Mouse (Mus musculus) forebrain, embryonic 12.5 days (tissue): Measurements from ENCODE around the gene A630076J17Rik. TPM values are rescaled to one million over a fixed set of nuclear protein-coding genes. Genes with fewer than 3 reads are reported as not detected.

Experiments used
- ATAC-seq: fragments of 200-750 bp; cut with Nextera tagmentation; 2 replicates; pipeline ENCODE4 v1.8.0; 2017; ENCODE audit warnings: moderate TSS enrichment; ENCODE audit not compliant: low FRiP score
- H3K27ac ChIP-seq: fragments of 300-500 bp; sonication (generic); 2 replicates; pipeline ENCODE4 v1.5.1; 2016; ENCODE audit warnings: mild to moderate bottlenecking
- H3K27me3 ChIP-seq: fragments of 300-500 bp; sonication (generic); 2 replicates; pipeline ENCODE4 v1.6.1; 2016; ENCODE audit warnings: mild to moderate bottlenecking
- H3K36me3 ChIP-seq: fragments of 300-500 bp; sonication (generic); replicated peaks from 2 replicates; pipeline ENCODE4 v1.6.1; 2016; ENCODE audit warnings: mild to moderate bottlenecking
- H3K4me1 ChIP-seq: fragments of 300-500 bp; sonication (generic); 2 replicates; pipeline ENCODE4 v1.6.1; 2016
- H3K4me2 ChIP-seq: fragments of 300-500 bp; sonication (generic); 2 replicates; pipeline ENCODE4 v1.6.1; 2016; ENCODE audit warnings: mild to moderate bottlenecking, moderate library complexity
- H3K4me3 ChIP-seq: fragments of 300-500 bp; sonication (generic); replicated peaks from 2 replicates; pipeline ENCODE4 v1.5.1; 2016; ENCODE audit warnings: mild to moderate bottlenecking
- H3K9ac ChIP-seq: fragments of 300-500 bp; sonication (generic); 2 replicates; pipeline ENCODE4 v1.6.1; 2016; ENCODE audit warnings: mild to moderate bottlenecking
- H3K9me3 ChIP-seq: fragments of 300-500 bp; sonication (generic); 2 replicates; pipeline ENCODE4 v1.6.1; 2016
- WGBS: fragments of 180-500 bp; shearing (Covaris S2); methylation state at CpG from one replicate; pipeline ENCODE4 v1.1.7; 2016; 5-methylcytosine and 5-hydroxymethylcytosine counted together
- polyA plus RNA-seq: library from polyadenylated mRNA; unstranded; fragments of >200 nt; fragmentation: Nextera tagmentation; extraction: Ambion mirVana; gene quantifications from 2 replicates; pipeline ENCODE4 v1.2.1, GENCODE M21; 2016

The A630076J17Rik gene
- polyA plus RNA-seq, 1 experiment from 2014 or later: not detected

GRCm38 (mm10) chr3:107233945-107234344 is 3.5 kb downstream of the A630076J17Rik start:
- H3K4me2 ChIP-seq: no peak overlapping the region
- H3K36me3 ChIP-seq: no peaks in the 10 kb centered on the region
- no peak overlapping the region for H3K27ac ChIP-seq
- no peaks in the 10 kb centered on the region for H3K9me3 ChIP-seq
- WGBS: 25% methylated on average over 2 of the region's 2 CpGs
- H3K4me3 ChIP-seq: no peak overlapping the region
- ATAC-seq: peak; percentile 48; the same call in 1 of the 2 replicates
- peaks cover 7% of the 10 kb centered on the region; the same call in 1 of the 2 replicates for H3K27me3 ChIP-seq
- 0 out of 2 replicates have a peak, but pooled peaks cover 5% of the 10 kb centered on the region for H3K4me1 ChIP-seq
- no peak overlapping the region for H3K9ac ChIP-seq

- Histone ChIP-seq H3K27me3 (no peaks in the 10 kb centered on the region; the same call in 1 of the 2 replicates), H3K36me3 (no peaks in the 10 kb centered on the region), H3K9me3 (no peaks in the 10 kb centered on the region), H3K4me3 (no peak overlapping the region), H3K4me2 (no peak overlapping the region), H3K9ac (no peak overlapping the region), H3K4me1 (peaks cover 14% of the 10 kb centered on the region; the same call in 1 of the 2 replicates), H3K27ac (no peak overlapping the region)
- ATAC-seq: no peak
- 74% methylated on average over 2 of the region's 2 CpGs for WGBS
These were observed 7.6 kb downstream of the A630076J17Rik start for GRCm38 (mm10) chr3:107238051-107238450.

DNA sequence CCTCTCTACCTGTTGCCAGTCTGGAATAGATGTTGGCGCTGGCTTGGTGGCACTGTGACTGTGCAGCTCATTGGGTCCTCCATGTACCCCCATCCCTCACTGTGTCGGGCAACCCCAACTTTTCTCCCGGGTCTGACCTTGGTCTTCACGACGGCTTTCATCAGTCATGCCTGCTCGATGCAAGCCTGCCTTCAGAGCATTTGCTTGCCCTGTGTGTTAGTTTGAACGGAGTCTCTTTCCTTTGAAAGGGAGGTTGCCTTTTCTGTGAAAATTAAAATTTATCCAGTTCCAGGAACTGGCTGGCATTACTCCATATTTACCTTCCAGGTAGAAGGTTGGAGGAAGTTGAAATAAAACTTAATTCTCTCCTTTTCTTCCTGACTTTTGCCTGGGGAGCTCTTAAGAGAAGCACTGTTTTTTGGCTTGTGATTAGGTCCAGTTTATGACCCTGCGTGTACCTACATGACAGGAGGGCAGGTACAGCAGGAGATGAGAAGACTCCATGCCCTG is 8.1 kb downstream of the A630076J17Rik start:
- H3K4me3 ChIP-seq: no peak overlapping the region
- no peaks in the 10 kb centered on the region for H3K36me3 ChIP-seq
- H3K4me2 ChIP-seq: no peak overlapping the region
- ATAC-seq: no peak
- no peak overlapping the region for H3K9ac ChIP-seq
- H3K27me3 ChIP-seq: no peaks in the 10 kb centered on the region; the same call in 1 of the 2 replicates
- H3K4me1 ChIP-seq: peaks cover 10% of the 10 kb centered on the region; the same call in 1 of the 2 replicates
- no peaks in the 10 kb centered on the region for H3K9me3 ChIP-seq
- 94% methylated on average over 8 of the region's 8 CpGs for WGBS
- H3K27ac ChIP-seq: no peak overlapping the region

DNA sequence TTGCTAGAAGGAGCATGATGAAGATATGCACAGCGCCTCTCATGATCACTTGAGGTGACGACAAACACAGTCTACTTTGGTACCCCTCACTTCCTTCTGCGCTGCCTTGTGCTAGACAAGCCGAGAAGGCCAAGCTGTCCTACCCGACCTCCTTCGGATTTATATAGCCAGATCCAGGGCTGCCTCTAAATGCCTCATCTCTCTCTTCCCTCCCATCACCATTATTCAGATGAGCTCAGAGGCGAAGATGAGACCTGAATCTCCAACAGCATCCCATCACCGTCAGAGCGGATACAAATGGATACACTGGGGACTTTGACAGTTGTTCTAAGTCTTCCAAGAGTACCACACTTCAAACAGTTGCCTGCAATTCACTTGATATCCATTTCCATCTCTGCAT is 9.2 kb downstream of the A630076J17Rik start, which contains the start of gene Prok1:
Gene Prok1, minus strand, starts transcription at position 101 of the 400 bp plus-strand sequence.
- ATAC-seq: no peak
- WGBS: 90% methylated on average over 9 of the region's 9 CpGs
- H3K36me3 ChIP-seq: no peaks in the 10 kb centered on the region

GRCm38 (mm10) chr3:107241389-107242094 is 11.1 kb downstream of the A630076J17Rik start:
- H3K9me3 ChIP-seq: no peaks in the 10 kb centered on the region
- H3K27me3 ChIP-seq: peaks cover 12% of the 10 kb centered on the region
- H3K4me2 ChIP-seq: peak overlapping the region; percentile 6; the same call in 1 of the 2 replicates
- ATAC-seq: peak; percentile 78; the same call in 1 of the 2 replicates
- no peaks in the 10 kb centered on the region for H3K36me3 ChIP-seq
- peaks cover 10% of the 10 kb centered on the region; the same call in 1 of the 2 replicates for H3K4me1 ChIP-seq
- no peak overlapping the region for H3K9ac ChIP-seq
- no peak overlapping the region for H3K4me3 ChIP-seq
- 25% methylated on average over 14 of the region's 14 CpGs for WGBS
- H3K27ac ChIP-seq: no peak overlapping the region

More for the DNA sequence above, 9.2 kb downstream of the A630076J17Rik start, which contains the start of gene Prok1:
- Histone ChIP-seq H3K27ac (no peak within 1 kb of the TSS), H3K9ac (no peak within 1 kb of the TSS), H3K4me1 (peaks cover 10% of the 10 kb centered on the region; the same call in 1 of the 2 replicates), H3K9me3 (no peaks in the 10 kb centered on the region), H3K4me3 (no peak within 1 kb of the TSS), H3K27me3 (peaks cover 8% of the 10 kb centered on the region), H3K4me2 (no peak within 1 kb of the TSS)

- Histone ChIP-seq H3K27me3 (peaks cover 12% of the 10 kb centered on the region; the same call in 1 of the 2 replicates), H3K36me3 (no peaks in the 10 kb centered on the region), H3K4me2 (no peak overlapping the region), H3K4me3 (no peak overlapping the region), H3K9ac (no peak overlapping the region), H3K9me3 (no peaks in the 10 kb centered on the region), H3K4me1 (peaks cover 2% of the 10 kb centered on the region; the same call in 1 of the 2 replicates), H3K27ac (no peak overlapping the region)
- 74% methylated on average over 6 of the region's 6 CpGs for WGBS
- no peak for ATAC-seq
These were observed 16.5 kb downstream of the A630076J17Rik start for GRCm38 (mm10) chr3:107246876-107247275.

- no peak overlapping the region for H3K4me2 ChIP-seq
- 71% methylated on average over 3 of the region's 3 CpGs for WGBS
- no peak overlapping the region for H3K9ac ChIP-seq
- no peaks in the 10 kb centered on the region for H3K36me3 ChIP-seq
- H3K27ac ChIP-seq: no peak overlapping the region
- no peak for ATAC-seq
- H3K4me3 ChIP-seq: no peak overlapping the region
- H3K9me3 ChIP-seq: no peaks in the 10 kb centered on the region
- peaks cover 9% of the 10 kb centered on the region; the same call in 1 of the 2 replicates for H3K27me3 ChIP-seq
- H3K4me1 ChIP-seq: no peaks in the 10 kb centered on the region
These were observed 18.6 kb downstream of the A630076J17Rik start for GRCm38 (mm10) chr3:107249042-107249441.

DNA sequence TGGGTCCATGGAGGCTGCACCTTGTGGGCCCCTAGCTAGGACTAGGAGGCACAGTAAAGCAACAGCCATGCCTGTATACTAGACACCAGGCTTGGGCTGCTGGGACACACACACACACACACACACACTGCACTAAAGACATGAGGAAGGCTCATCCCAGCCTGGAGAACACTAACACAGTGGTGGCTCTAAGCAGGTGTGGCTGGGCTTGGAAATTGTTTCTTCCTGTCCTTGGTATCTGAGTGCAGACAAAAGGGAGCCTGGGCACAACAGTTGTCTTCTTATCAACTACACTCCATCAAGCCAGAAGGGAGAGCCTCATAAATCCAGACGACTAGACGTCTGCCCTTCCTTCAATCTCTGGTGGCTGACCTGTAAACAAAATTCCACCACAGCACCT is 19.9 kb downstream of the A630076J17Rik start:
- no peak for ATAC-seq
- Histone ChIP-seq H3K4me1 (no peaks in the 10 kb centered on the region), H3K4me2 (no peak overlapping the region), H3K4me3 (no peak overlapping the region), H3K27me3 (no peaks in the 10 kb centered on the region), H3K27ac (no peak overlapping the region), H3K36me3 (no peaks in the 10 kb centered on the region), H3K9ac (no peak overlapping the region), H3K9me3 (no peaks in the 10 kb centered on the region)
- WGBS: 86% methylated on average over 2 of the region's 2 CpGs

- ATAC-seq: no peak
- no peak overlapping the region for H3K4me3 ChIP-seq
- no peaks in the 10 kb centered on the region for H3K4me1 ChIP-seq
- H3K9me3 ChIP-seq: no peaks in the 10 kb centered on the region
- H3K9ac ChIP-seq: no peak overlapping the region
- no peak overlapping the region for H3K27ac ChIP-seq
- no peaks in the 10 kb centered on the region for H3K27me3 ChIP-seq
- 74% methylated on average over 4 of the region's 4 CpGs for WGBS
- no peak overlapping the region for H3K4me2 ChIP-seq
- H3K36me3 ChIP-seq: no peaks in the 10 kb centered on the region
These were observed 21.6 kb downstream of the A630076J17Rik start for GRCm38 (mm10) chr3:107252035-107252434.

- 93% methylated on average over 5 of the region's 5 CpGs for WGBS
- H3K27me3 ChIP-seq: no peaks in the 10 kb centered on the region
- no peak for ATAC-seq
- no peak overlapping the region for H3K4me2 ChIP-seq
- H3K36me3 ChIP-seq: no peaks in the 10 kb centered on the region
- H3K9ac ChIP-seq: no peak overlapping the region
- H3K9me3 ChIP-seq: no peaks in the 10 kb centered on the region
- no peak overlapping the region for H3K27ac ChIP-seq
- no peak overlapping the region for H3K4me3 ChIP-seq
- no peaks in the 10 kb centered on the region for H3K4me1 ChIP-seq
These were observed 23.5 kb downstream of the A630076J17Rik start for GRCm38 (mm10) chr3:107253925-107254324.

- Histone ChIP-seq H3K36me3 (no peaks in the 10 kb centered on the region), H3K4me2 (no peak overlapping the region), H3K9me3 (no peaks in the 10 kb centered on the region), H3K27ac (no peak overlapping the region), H3K4me1 (peaks cover 6% of the 10 kb centered on the region), H3K27me3 (no peaks in the 10 kb centered on the region), H3K9ac (no peak overlapping the region), H3K4me3 (no peak overlapping the region)
- ATAC-seq: no peak
- WGBS: 88% methylated on average over 3 of the region's 3 CpGs
These were observed 25.6 kb downstream of the A630076J17Rik start for GRCm38 (mm10) chr3:107255992-107256391.

DNA sequence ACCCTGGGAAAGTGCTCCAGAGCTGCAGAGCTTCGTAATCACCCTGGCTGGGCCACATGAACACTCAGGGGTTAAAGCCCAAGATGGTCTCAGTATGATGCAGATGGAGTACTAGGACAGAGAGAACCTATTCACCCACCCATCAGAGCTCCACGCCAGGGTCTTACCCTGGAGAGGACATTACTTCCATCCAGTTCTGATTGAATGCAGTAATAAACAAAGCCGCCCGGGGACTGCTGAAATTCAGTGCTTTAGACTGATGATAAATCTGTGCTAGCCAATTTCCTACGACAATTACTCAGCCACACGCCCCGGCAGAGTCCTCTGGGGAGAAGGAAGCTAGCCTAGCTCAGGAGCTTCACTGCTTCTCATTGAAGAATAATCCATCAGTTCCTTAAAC is 26.3 kb downstream of the A630076J17Rik start:
- Histone ChIP-seq H3K27ac (no peak overlapping the region), H3K36me3 (no peaks in the 10 kb centered on the region), H3K9ac (no peak overlapping the region), H3K27me3 (no peaks in the 10 kb centered on the region), H3K4me1 (peaks cover 13% of the 10 kb centered on the region), H3K9me3 (no peaks in the 10 kb centered on the region), H3K4me2 (no peak overlapping the region), H3K4me3 (no peak overlapping the region)
- WGBS: 79% methylated on average over 7 of the region's 7 CpGs
- ATAC-seq: no peak
